Mouse (Mus musculus): ENCODE data around the gene Ccdc92b. TPM values are rescaled to one million over a fixed set of nuclear protein-coding genes. Genes with fewer than 3 reads are reported as not detected.

Gene Ccdc92b
- polyA plus RNA-seq, 1 experiment from 2014 or later, result 0.61 TPM

DNA sequence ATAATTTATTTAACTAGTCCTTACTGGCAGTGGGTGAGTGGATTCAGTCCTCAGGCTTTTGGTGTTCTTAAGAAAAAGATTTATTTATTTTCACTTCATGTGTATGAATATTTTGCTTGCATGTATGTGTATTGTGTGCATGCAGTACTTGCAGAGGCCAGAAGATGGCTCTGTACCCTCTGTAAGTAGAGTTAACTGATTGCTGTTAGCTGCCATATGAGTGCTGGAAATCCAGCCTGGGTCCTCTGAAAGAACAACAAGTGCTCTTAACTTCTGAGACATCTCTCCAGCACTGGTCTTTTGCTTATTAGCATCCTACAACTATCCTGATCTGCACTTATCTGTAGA, 21.4 kb upstream of the Ccdc92b start:
- no peak overlapping the region for H3K9ac ChIP-seq (replicated peaks; ENCODE audit: low read depth, low read length)
- no peak overlapping the region for H3K4me2 ChIP-seq (replicated peaks; ENCODE audit: low read depth, low read length)
- no peaks in the 10 kb centered on the region for H3K27me3 ChIP-seq (ENCODE audit: control insufficient read depth, insufficient read depth, low read length)
- H3K4me3 ChIP-seq (ENCODE audit: low read depth, low read length), result no peak overlapping the region
- no peak overlapping the region; the same call in 1 of the 2 replicates for H3K27ac ChIP-seq (ENCODE audit: low read length)
- ATAC-seq (ENCODE audit: insufficient number of reproducible peaks, insufficient read depth, low FRiP score, low read depth), result no peak
- peaks cover 4% of the 10 kb centered on the region; the same call in 1 of the 2 replicates for H3K9me3 ChIP-seq (ENCODE audit: control insufficient read depth, low read depth, low read length)
- no peaks in the 10 kb centered on the region for H3K36me3 ChIP-seq (ENCODE audit: control insufficient read depth, insufficient read depth, low read length)
- H3K4me1 ChIP-seq (ENCODE audit: control insufficient read depth, insufficient read depth, low read length), result no peaks in the 10 kb centered on the region

DNA sequence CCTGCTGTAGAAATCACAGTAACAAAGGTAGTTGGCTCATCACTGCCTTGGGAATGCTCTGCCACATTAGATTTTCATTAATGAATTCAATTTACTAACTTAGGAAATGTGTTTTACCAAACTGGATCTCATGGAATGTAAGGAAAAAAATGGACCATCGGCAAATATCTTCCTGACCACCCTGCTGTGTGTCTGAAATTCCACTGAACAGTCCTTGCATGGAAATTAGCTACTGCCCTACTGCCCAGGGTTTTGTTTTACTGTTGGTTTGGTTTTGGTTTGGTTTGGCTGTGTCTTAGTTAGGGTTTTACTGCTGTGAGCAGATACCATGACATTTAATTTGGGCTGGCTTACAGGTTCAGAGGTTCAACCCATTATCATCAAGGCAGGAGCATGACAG, 17.1 kb upstream of the Ccdc92b start:
- H3K4me3 ChIP-seq (ENCODE audit: low read depth, low read length), result no peak overlapping the region
- no peaks in the 10 kb centered on the region for H3K36me3 ChIP-seq (ENCODE audit: control insufficient read depth, insufficient read depth, low read length)
- no peaks in the 10 kb centered on the region for H3K4me1 ChIP-seq (ENCODE audit: control insufficient read depth, insufficient read depth, low read length)
- ATAC-seq (ENCODE audit: insufficient number of reproducible peaks, insufficient read depth, low FRiP score, low read depth), result no peak
- no peak overlapping the region for H3K4me2 ChIP-seq (replicated peaks; ENCODE audit: low read depth, low read length)
- H3K9me3 ChIP-seq (ENCODE audit: control insufficient read depth, low read depth, low read length), result peaks cover 4% of the 10 kb centered on the region; the same call in 1 of the 2 replicates
- no peak overlapping the region for H3K9ac ChIP-seq (replicated peaks; ENCODE audit: low read depth, low read length)
- no peak overlapping the region for H3K27ac ChIP-seq (ENCODE audit: low read length)
- no peaks in the 10 kb centered on the region for H3K27me3 ChIP-seq (ENCODE audit: control insufficient read depth, insufficient read depth, low read length)
- 81% methylated on average over 1 of the region's 1 CpGs for WGBS

DNA sequence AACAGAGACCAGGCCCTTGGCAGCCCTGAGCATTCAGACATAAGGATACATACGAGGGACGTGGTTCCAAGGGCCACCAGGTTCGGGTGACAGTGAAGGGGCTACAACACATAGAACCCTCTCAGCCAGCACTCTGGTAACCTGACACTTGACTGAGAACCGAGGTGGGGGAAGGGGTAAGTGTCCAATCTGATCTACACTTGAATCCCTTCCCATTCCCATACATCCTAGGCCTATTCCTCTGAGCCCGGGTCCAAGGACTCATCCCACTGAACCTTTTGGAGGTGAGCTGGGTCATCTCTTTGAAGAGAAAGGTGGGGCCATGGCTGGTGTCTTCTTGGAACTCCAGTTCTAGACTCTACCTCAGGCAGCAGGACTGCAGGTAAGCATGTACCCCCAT, 9.3 kb upstream of the Ccdc92b start:
- 0 out of 2 replicates have a peak overlapping the region, but pooled peaks have one; percentile 34 for H3K4me3 ChIP-seq (ENCODE audit: low read depth, low read length)
- no peaks in the 10 kb centered on the region for H3K36me3 ChIP-seq (ENCODE audit: control insufficient read depth, insufficient read depth, low read length)
- peaks cover 21% of the 10 kb centered on the region for H3K27me3 ChIP-seq (ENCODE audit: control insufficient read depth, insufficient read depth, low read length)
- no peak for ATAC-seq (ENCODE audit: insufficient number of reproducible peaks, insufficient read depth, low FRiP score, low read depth)
- no peak overlapping the region for H3K4me2 ChIP-seq (replicated peaks; ENCODE audit: low read depth, low read length)
- no peak overlapping the region for H3K27ac ChIP-seq (ENCODE audit: low read length)
- no peak overlapping the region for H3K9ac ChIP-seq (replicated peaks; ENCODE audit: low read depth, low read length)
- H3K9me3 ChIP-seq (ENCODE audit: control insufficient read depth, low read depth, low read length), result no peaks in the 10 kb centered on the region
- 25% methylated on average over 5 of the region's 5 CpGs for WGBS
- H3K4me1 ChIP-seq (ENCODE audit: control insufficient read depth, insufficient read depth, low read length), result peaks cover 5% of the 10 kb centered on the region; the same call in 1 of the 2 replicates

DNA sequence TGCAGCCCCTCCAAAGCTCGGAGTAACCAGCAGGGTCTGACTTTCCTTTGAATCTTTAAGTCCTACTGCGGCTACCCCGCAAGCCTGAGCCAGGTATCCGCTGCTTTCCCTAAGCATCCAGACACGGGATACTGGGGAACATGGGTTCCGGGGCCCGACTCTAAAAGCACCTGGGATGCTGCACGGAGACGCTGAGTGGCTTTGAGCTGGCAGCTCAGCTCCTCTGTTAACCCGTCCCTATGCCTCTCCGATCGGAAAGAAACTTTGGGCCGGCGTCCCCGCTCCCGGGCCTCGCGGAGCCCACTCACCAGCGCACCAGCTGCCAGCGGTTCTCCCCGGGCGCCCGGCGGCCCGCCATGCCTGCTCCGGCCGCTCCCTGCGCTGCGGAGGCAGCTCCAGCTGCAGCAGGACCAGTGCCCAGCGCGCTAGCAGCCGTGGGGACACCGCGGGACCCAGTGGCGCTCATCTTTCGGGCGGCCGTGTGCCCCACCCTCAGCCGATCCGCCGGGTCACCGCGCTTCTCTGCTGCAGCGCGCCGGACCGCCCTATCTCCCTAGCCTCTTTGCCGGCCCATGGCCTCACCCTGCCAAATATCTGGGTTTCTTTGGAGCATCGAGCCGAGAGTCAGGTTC, 8.7 kb upstream of the Ccdc92b start, which contains the start of gene Rap1gap2:
Rap1gap2 (minus strand) TSS at position 371 of the 632 bp plus-strand sequence.
- ATAC-seq (ENCODE audit: insufficient number of reproducible peaks, insufficient read depth, low FRiP score, low read depth), result no peak
- under 1% methylated on average over 50 of the region's 50 CpGs for WGBS

DNA sequence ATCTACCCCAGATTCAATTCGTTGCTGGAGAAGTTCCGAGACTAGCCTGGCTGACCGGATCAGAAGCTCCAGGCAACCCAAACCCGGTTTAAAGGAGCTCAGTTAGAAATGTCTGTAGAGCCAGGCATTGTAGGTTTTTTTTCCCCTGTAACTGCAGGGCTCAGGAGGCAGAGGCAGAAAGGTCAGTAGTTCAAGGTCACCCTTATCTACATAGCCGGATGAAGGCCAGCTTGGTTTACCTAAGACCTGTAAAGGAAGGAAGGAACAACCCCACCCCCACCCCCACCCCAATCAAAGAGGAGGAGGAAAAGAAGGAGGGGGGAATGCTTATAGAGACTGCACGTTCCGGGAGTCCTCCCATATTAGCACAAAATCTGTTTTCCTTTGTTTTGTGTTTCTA, 8.0 kb upstream of the Ccdc92b start:
- H3K4me1 ChIP-seq (ENCODE audit: control insufficient read depth, insufficient read depth, low read length), result peaks cover 5% of the 10 kb centered on the region; the same call in 1 of the 2 replicates
- H3K4me2 ChIP-seq (replicated peaks; ENCODE audit: low read depth, low read length), result no peak overlapping the region
- no peak overlapping the region; the same call in 1 of the 2 replicates for H3K4me3 ChIP-seq (ENCODE audit: low read depth, low read length)
- peaks cover 21% of the 10 kb centered on the region for H3K27me3 ChIP-seq (ENCODE audit: control insufficient read depth, insufficient read depth, low read length)
- no peaks in the 10 kb centered on the region for H3K36me3 ChIP-seq (ENCODE audit: control insufficient read depth, insufficient read depth, low read length)
- ATAC-seq (ENCODE audit: insufficient number of reproducible peaks, insufficient read depth, low FRiP score, low read depth), result no peak
- no peak overlapping the region for H3K9ac ChIP-seq (replicated peaks; ENCODE audit: low read depth, low read length)
- no peaks in the 10 kb centered on the region for H3K9me3 ChIP-seq (ENCODE audit: control insufficient read depth, low read depth, low read length)
- H3K27ac ChIP-seq (ENCODE audit: low read length), result no peak overlapping the region
- WGBS, result 13% methylated on average over 7 of the region's 7 CpGs

More for the DNA sequence above, 8.7 kb upstream of the Ccdc92b start, which contains the start of gene Rap1gap2:
- Histone ChIP-seq H3K27me3 (ENCODE audit: control insufficient read depth, insufficient read depth, low read length) (peaks cover 21% of the 10 kb centered on the region), H3K9me3 (ENCODE audit: control insufficient read depth, low read depth, low read length) (no peaks in the 10 kb centered on the region), H3K36me3 (ENCODE audit: control insufficient read depth, insufficient read depth, low read length) (no peaks in the 10 kb centered on the region), H3K4me2 (replicated peaks; ENCODE audit: low read depth, low read length) (peak within 1 kb of the TSS; percentile 59), H3K27ac (ENCODE audit: low read length) (no peak within 1 kb of the TSS), H3K4me3 (ENCODE audit: low read depth, low read length) (peak within 1 kb of the TSS; percentile 34), H3K4me1 (ENCODE audit: control insufficient read depth, insufficient read depth, low read length) (peaks cover 5% of the 10 kb centered on the region; the same call in 1 of the 2 replicates), H3K9ac (replicated peaks; ENCODE audit: low read depth, low read length) (no peak within 1 kb of the TSS)

DNA sequence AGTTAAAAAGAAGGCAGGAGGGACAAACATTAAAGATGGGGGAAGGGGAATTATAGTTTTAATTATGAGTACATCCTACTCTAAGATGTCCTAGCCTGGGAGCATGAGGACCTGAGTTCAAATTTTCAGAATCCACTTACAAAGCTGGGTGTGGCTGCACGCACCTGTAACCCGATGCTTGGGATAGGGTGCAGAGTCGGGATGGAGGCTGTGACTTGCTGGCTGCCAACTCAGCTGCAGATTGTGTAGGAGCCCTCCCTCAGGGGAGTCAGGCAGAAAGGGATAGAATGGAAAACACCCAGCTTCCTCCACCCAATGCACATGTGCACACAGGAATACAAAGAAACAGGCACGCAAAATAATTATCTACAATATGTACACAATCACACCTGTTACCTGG, 6.0 kb upstream of the Ccdc92b start:
- no peak for ATAC-seq (ENCODE audit: insufficient number of reproducible peaks, insufficient read depth, low FRiP score, low read depth)
- H3K4me2 ChIP-seq (replicated peaks; ENCODE audit: low read depth, low read length), result no peak overlapping the region
- 63% methylated on average over 4 of the region's 4 CpGs for WGBS

DNA sequence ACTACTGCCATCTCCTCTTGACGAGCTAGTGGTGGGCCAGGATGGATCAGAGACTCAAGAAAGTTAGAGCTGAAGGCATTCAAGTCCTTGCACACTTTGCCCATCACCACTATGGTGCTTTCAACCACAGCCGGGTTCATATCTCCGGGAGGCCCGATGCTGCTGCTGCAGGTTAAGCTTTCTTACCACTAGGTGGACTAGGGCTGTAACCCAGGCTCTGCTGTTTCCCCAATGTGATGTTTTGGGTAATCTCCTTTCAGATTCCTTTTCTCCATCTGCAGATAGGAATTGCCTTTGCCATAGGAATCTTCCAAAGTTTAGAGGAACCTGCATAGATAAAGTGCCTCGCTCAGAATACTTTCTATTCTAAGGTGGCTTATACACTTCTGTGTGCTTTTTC, 3.8 kb upstream of the Ccdc92b start:
- WGBS, result 52% methylated on average over 5 of the region's 5 CpGs
- Histone ChIP-seq H3K36me3 (ENCODE audit: control insufficient read depth, insufficient read depth, low read length) (no peaks in the 10 kb centered on the region), H3K9me3 (ENCODE audit: control insufficient read depth, low read depth, low read length) (no peaks in the 10 kb centered on the region), H3K27me3 (ENCODE audit: control insufficient read depth, insufficient read depth, low read length) (peaks cover 22% of the 10 kb centered on the region), H3K4me3 (ENCODE audit: low read depth, low read length) (no peak overlapping the region), H3K4me2 (replicated peaks; ENCODE audit: low read depth, low read length) (no peak overlapping the region), H3K4me1 (ENCODE audit: control insufficient read depth, insufficient read depth, low read length) (peaks cover 4% of the 10 kb centered on the region; the same call in 1 of the 2 replicates), H3K9ac (replicated peaks; ENCODE audit: low read depth, low read length) (no peak overlapping the region), H3K27ac (ENCODE audit: low read length) (no peak overlapping the region)
- no peak for ATAC-seq (ENCODE audit: insufficient number of reproducible peaks, insufficient read depth, low FRiP score, low read depth)

More for the DNA sequence above, 6.0 kb upstream of the Ccdc92b start:
- Histone ChIP-seq H3K4me3 (ENCODE audit: low read depth, low read length) (no peak overlapping the region), H3K9ac (replicated peaks; ENCODE audit: low read depth, low read length) (no peak overlapping the region), H3K4me1 (ENCODE audit: control insufficient read depth, insufficient read depth, low read length) (peaks cover 5% of the 10 kb centered on the region; the same call in 1 of the 2 replicates), H3K27ac (ENCODE audit: low read length) (no peak overlapping the region), H3K9me3 (ENCODE audit: control insufficient read depth, low read depth, low read length) (no peaks in the 10 kb centered on the region), H3K27me3 (ENCODE audit: control insufficient read depth, insufficient read depth, low read length) (peaks cover 21% of the 10 kb centered on the region), H3K36me3 (ENCODE audit: control insufficient read depth, insufficient read depth, low read length) (no peaks in the 10 kb centered on the region)

DNA sequence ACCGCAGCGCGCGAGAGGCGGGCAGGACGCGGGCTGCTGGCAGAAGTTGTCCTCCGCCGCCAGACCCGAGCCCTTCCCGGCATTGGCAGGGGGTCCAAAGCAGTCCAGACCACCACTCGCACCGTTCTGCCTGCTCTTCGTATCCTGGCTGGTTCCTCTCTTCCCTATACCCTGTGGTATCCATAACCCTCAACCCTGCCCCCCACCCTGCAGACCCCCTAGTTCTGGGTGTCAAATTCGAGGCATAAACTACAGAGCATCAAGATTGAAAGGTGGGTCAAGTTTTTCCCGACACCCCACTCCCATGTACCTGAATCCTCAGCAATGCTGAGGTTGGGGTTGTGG, 523 bp downstream of the Ccdc92b start:
- H3K4me2 ChIP-seq (replicated peaks; ENCODE audit: low read depth, low read length), result peak overlapping the region; percentile 49
- H3K36me3 ChIP-seq (ENCODE audit: control insufficient read depth, insufficient read depth, low read length), result no peaks in the 10 kb centered on the region
- H3K9ac ChIP-seq (replicated peaks; ENCODE audit: low read depth, low read length), result no peak overlapping the region
- H3K27ac ChIP-seq (ENCODE audit: low read length), result no peak overlapping the region
- H3K9me3 ChIP-seq (ENCODE audit: control insufficient read depth, low read depth, low read length), result no peaks in the 10 kb centered on the region
- peak overlapping the region; percentile 26 for H3K4me3 ChIP-seq (ENCODE audit: low read depth, low read length)
- H3K27me3 ChIP-seq (ENCODE audit: control insufficient read depth, insufficient read depth, low read length), result peaks cover 10% of the 10 kb centered on the region
- ATAC-seq (ENCODE audit: insufficient number of reproducible peaks, insufficient read depth, low FRiP score, low read depth), result 0 out of 2 replicates have a peak, but pooled peaks have one; percentile 5
- no peaks in the 10 kb centered on the region for H3K4me1 ChIP-seq (ENCODE audit: control insufficient read depth, insufficient read depth, low read length)
- WGBS, result 4% methylated on average over 15 of the region's 16 CpGs

Measured in stomach, embryonic 14.5 days (tissue).